Mouse (Mus musculus) liver, embryonic 12.5 days (tissue): Measurements from ENCODE around the gene Smad6. TPM values are rescaled to one million over a fixed set of nuclear protein-coding genes. Genes with fewer than 3 reads are reported as not detected.

ENCODE experiments used
- ATAC-seq: fragments of 200-750 bp; cut with Nextera tagmentation; 2 replicates; pipeline ENCODE4 v1.8.0; 2017; ENCODE audit warnings: moderate number of reproducible peaks, mild to moderate bottlenecking, moderate library complexity
- H3K27ac ChIP-seq: fragments of 300-500 bp; sonication (generic); 2 replicates; pipeline ENCODE4 v1.5.1; 2016; ENCODE audit warnings: mild to moderate bottlenecking
- H3K27me3 ChIP-seq: fragments of 300-500 bp; sonication (generic); replicated peaks from 2 replicates; pipeline ENCODE4 v1.6.1; 2016; ENCODE audit warnings: mild to moderate bottlenecking, moderate library complexity
- H3K36me3 ChIP-seq: fragments of 300-500 bp; sonication (generic); 2 replicates; pipeline ENCODE4 v1.6.1; 2016; ENCODE audit warnings: mild to moderate bottlenecking, moderate library complexity
- H3K4me1 ChIP-seq: fragments of 300-500 bp; sonication (generic); 2 replicates; pipeline ENCODE4 v1.6.1; 2016
- H3K4me2 ChIP-seq: fragments of 300-500 bp; sonication (generic); 2 replicates; pipeline ENCODE4 v1.6.1; 2016; ENCODE audit warnings: mild to moderate bottlenecking, moderate library complexity
- H3K4me3 ChIP-seq: fragments of 300-500 bp; sonication (generic); 2 replicates; pipeline ENCODE4 v1.5.1; 2016; ENCODE audit warnings: mild to moderate bottlenecking, moderate library complexity
- H3K9ac ChIP-seq: fragments of 300-500 bp; sonication (generic); 2 replicates; pipeline ENCODE4 v1.6.1; 2016; ENCODE audit warnings: mild to moderate bottlenecking, moderate library complexity
- H3K9me3 ChIP-seq: fragments of 300-500 bp; sonication (generic); replicated peaks from 2 replicates; pipeline ENCODE4 v1.6.1; 2016; ENCODE audit warnings: mild to moderate bottlenecking, moderate library complexity
- WGBS: fragments of 180-500 bp; shearing (Covaris S2); methylation state at CpG from one replicate; pipeline ENCODE4 v1.1.7; 2016; ENCODE audit not compliant: insufficient replicate concordance; 5-methylcytosine and 5-hydroxymethylcytosine counted together
- polyA plus RNA-seq: library from polyadenylated mRNA; unstranded; fragments of >200 nt; fragmentation: Nextera tagmentation; extraction: Ambion mirVana; gene quantifications from 2 replicates; pipeline ENCODE4 v1.2.1, GENCODE M21; 2016

The Smad6 gene
- polyA plus RNA-seq, 1 experiment from 2014 or later: 11.7 TPM

GRCm38 (mm10) chr9:63919001-63919555 lies 102.8 kb downstream of the Smad6 start:
- Histone ChIP-seq H3K9me3 (no peaks in the 10 kb centered on the region), H3K4me2 (peak overlapping the region; percentile 38), H3K4me1 (peaks cover 21% of the 10 kb centered on the region), H3K36me3 (no peaks in the 10 kb centered on the region), H3K4me3 (no peak overlapping the region), H3K9ac (peak overlapping the region; percentile 17; the same call in 1 of the 2 replicates), H3K27ac (peak overlapping the region; percentile 47), H3K27me3 (peaks cover 18% of the 10 kb centered on the region)
- WGBS: 41% methylated on average over 18 of the region's 18 CpGs
- ATAC-seq: peak; percentile 76

- no peak overlapping the region for H3K4me3 ChIP-seq
- H3K36me3 ChIP-seq: no peaks in the 10 kb centered on the region
- H3K9me3 ChIP-seq: no peaks in the 10 kb centered on the region
- peaks cover 14% of the 10 kb centered on the region for H3K27me3 ChIP-seq
- WGBS: 63% methylated on average over 4 of the region's 4 CpGs
- H3K4me2 ChIP-seq: no peak overlapping the region
- peak; percentile 61 for ATAC-seq
- H3K4me1 ChIP-seq: peaks cover 21% of the 10 kb centered on the region
- no peak overlapping the region for H3K9ac ChIP-seq
- no peak overlapping the region for H3K27ac ChIP-seq
Observed at GRCm38 (mm10) chr9:63918245-63918644, 103.6 kb downstream of the Smad6 start.

- Histone ChIP-seq H3K9me3 (no peaks in the 10 kb centered on the region), H3K27me3 (peaks cover 18% of the 10 kb centered on the region), H3K36me3 (no peaks in the 10 kb centered on the region), H3K4me2 (no peak overlapping the region), H3K4me1 (peaks cover 21% of the 10 kb centered on the region), H3K4me3 (no peak overlapping the region), H3K27ac (0 out of 2 replicates have a peak overlapping the region, but pooled peaks have one; percentile 14), H3K9ac (no peak overlapping the region)
- 55% methylated on average over 6 of the region's 6 CpGs for WGBS
- ATAC-seq: no peak
Observed at GRCm38 (mm10) chr9:63916441-63916840, 105.4 kb downstream of the Smad6 start.

GRCm38 (mm10) chr9:63915976-63916375 lies 105.9 kb downstream of the Smad6 start:
- H3K9ac ChIP-seq: no peak overlapping the region
- peaks cover 18% of the 10 kb centered on the region for H3K27me3 ChIP-seq
- H3K36me3 ChIP-seq: no peaks in the 10 kb centered on the region
- peaks cover 21% of the 10 kb centered on the region for H3K4me1 ChIP-seq
- WGBS: 39% methylated on average over 5 of the region's 5 CpGs
- H3K4me2 ChIP-seq: no peak overlapping the region
- no peak overlapping the region for H3K27ac ChIP-seq
- no peak for ATAC-seq
- H3K4me3 ChIP-seq: no peak overlapping the region
- no peaks in the 10 kb centered on the region for H3K9me3 ChIP-seq

- no peaks in the 10 kb centered on the region for H3K9me3 ChIP-seq
- no peak overlapping the region for H3K9ac ChIP-seq
- no peaks in the 10 kb centered on the region for H3K36me3 ChIP-seq
- peaks cover 23% of the 10 kb centered on the region for H3K27me3 ChIP-seq
- ATAC-seq: no peak
- H3K4me3 ChIP-seq: no peak overlapping the region
- H3K4me1 ChIP-seq: peaks cover 17% of the 10 kb centered on the region
- 61% methylated on average over 5 of the region's 5 CpGs for WGBS
- H3K27ac ChIP-seq: no peak overlapping the region
- H3K4me2 ChIP-seq: no peak overlapping the region
Observed at GRCm38 (mm10) chr9:63914944-63915343, 106.9 kb downstream of the Smad6 start.

GRCm38 (mm10) chr9:63912051-63912450 lies 109.8 kb downstream of the Smad6 start:
- no peak overlapping the region for H3K4me2 ChIP-seq
- H3K36me3 ChIP-seq: no peaks in the 10 kb centered on the region
- H3K4me3 ChIP-seq: no peak overlapping the region
- peaks cover 31% of the 10 kb centered on the region for H3K27me3 ChIP-seq
- H3K9ac ChIP-seq: no peak overlapping the region
- no peak overlapping the region for H3K27ac ChIP-seq
- WGBS: 47% methylated on average over 9 of the region's 9 CpGs
- H3K4me1 ChIP-seq: no peaks in the 10 kb centered on the region
- no peaks in the 10 kb centered on the region for H3K9me3 ChIP-seq
- no peak for ATAC-seq

GRCm38 (mm10) chr9:63909618-63910017 lies 112.2 kb downstream of the Smad6 start:
- no peaks in the 10 kb centered on the region for H3K9me3 ChIP-seq
- no peaks in the 10 kb centered on the region for H3K36me3 ChIP-seq
- no peak for ATAC-seq
- no peak overlapping the region for H3K4me2 ChIP-seq
- H3K9ac ChIP-seq: no peak overlapping the region
- no peak overlapping the region for H3K4me3 ChIP-seq
- no peaks in the 10 kb centered on the region for H3K4me1 ChIP-seq
- peaks cover 24% of the 10 kb centered on the region; the same call in 1 of the 2 replicates for H3K27me3 ChIP-seq
- WGBS: 13% methylated on average over 5 of the region's 5 CpGs
- H3K27ac ChIP-seq: no peak overlapping the region

- H3K4me2 ChIP-seq: no peak overlapping the region
Observed at GRCm38 (mm10) chr9:63904543-63904942, 117.3 kb downstream of the Smad6 start.

More at GRCm38 (mm10) chr9:63904543-63904942, 117.3 kb downstream of the Smad6 start:
- H3K9ac ChIP-seq: no peak overlapping the region
- WGBS: 67% methylated on average over 2 of the region's 2 CpGs
- no peaks in the 10 kb centered on the region for H3K9me3 ChIP-seq
- H3K27ac ChIP-seq: no peak overlapping the region
- no peak for ATAC-seq
- H3K27me3 ChIP-seq: peaks cover 11% of the 10 kb centered on the region; the same call in 1 of the 2 replicates
- no peak overlapping the region for H3K4me3 ChIP-seq
- no peaks in the 10 kb centered on the region for H3K4me1 ChIP-seq
- no peaks in the 10 kb centered on the region for H3K36me3 ChIP-seq

Other genes starting within 250 kb of the Smad6 start
- gene Lctl, start 95.1 kb upstream of the Smad6 start, polyA plus RNA-seq: not detected in 2 replicates
- 26.5 and 28.4 TPM in 2 replicates for gene Zwilch, start 151.0 kb upstream of the Smad6 start, polyA plus RNA-seq
- 1,196 and 1,210 TPM in 2 replicates for gene Rpl4, start 151.3 kb upstream of the Smad6 start, polyA plus RNA-seq
- 14.9 and 17.4 TPM in 2 replicates for gene Snapc5, start 157.2 kb upstream of the Smad6 start, polyA plus RNA-seq
- gene Uchl4, start 213.1 kb upstream of the Smad6 start, polyA plus RNA-seq: 1.5 and 2.0 TPM in 2 replicates
- gene Map2k1, start 231.6 kb upstream of the Smad6 start, polyA plus RNA-seq: 41.2 and 43.8 TPM in 2 replicates